Mouse (Mus musculus) heart, embryonic 11.5 days (tissue): Measurements from ENCODE around the gene Scly. TPM values are rescaled to one million over a fixed set of nuclear protein-coding genes. Genes with fewer than 3 reads are reported as not detected.

Experiments used
- ATAC-seq: fragments of 200-750 bp; cut with Nextera tagmentation; replicated peaks from 2 replicates; pipeline ENCODE4 v1.8.0; 2017; ENCODE audit warnings: moderate library complexity; ENCODE audit not compliant: insufficient number of reproducible peaks, low FRiP score, low TSS enrichment
- H3K27ac ChIP-seq: fragments of 300-500 bp; sonication (generic); 2 replicates; pipeline ENCODE4 v1.5.1; 2014; ENCODE audit warnings: mild to moderate bottlenecking, low read depth, low read length
- H3K27me3 ChIP-seq: fragments of 300-500 bp; sonication (generic); 2 replicates; pipeline ENCODE4 v1.6.1; 2014; ENCODE audit warnings: mild to moderate bottlenecking, low read length, mixed read lengths; ENCODE audit not compliant: control insufficient read depth, insufficient read depth
- H3K36me3 ChIP-seq: fragments of 300-500 bp; sonication (generic); 2 replicates; pipeline ENCODE4 v1.6.1; 2014; ENCODE audit warnings: mild to moderate bottlenecking, low read length, moderate library complexity, mixed read lengths; ENCODE audit not compliant: control insufficient read depth, insufficient read depth
- H3K4me1 ChIP-seq: fragments of 300-500 bp; sonication (generic); 2 replicates; pipeline ENCODE4 v1.6.1; 2014; ENCODE audit warnings: low read length; ENCODE audit not compliant: control insufficient read depth, insufficient read depth
- H3K4me2 ChIP-seq: fragments of 300-500 bp; sonication (generic); 2 replicates; pipeline ENCODE4 v1.6.1; 2014; ENCODE audit warnings: mild to moderate bottlenecking, moderate library complexity
- H3K4me3 ChIP-seq: fragments of 300-500 bp; sonication (generic); 2 replicates; pipeline ENCODE4 v1.5.1; 2014; ENCODE audit warnings: low read depth, low read length
- H3K9ac ChIP-seq: fragments of 300-500 bp; sonication (generic); 2 replicates; pipeline ENCODE4 v1.6.1; 2014; ENCODE audit warnings: mild to moderate bottlenecking, low read depth, low read length, moderate library complexity
- H3K9me3 ChIP-seq: fragments of 300-500 bp; sonication (generic); replicated peaks from 2 replicates; pipeline ENCODE4 v1.6.1; 2016; ENCODE audit warnings: low read length; ENCODE audit not compliant: control insufficient read depth
- WGBS: fragments of 180-500 bp; shearing (Covaris S2); extraction: QIAGEN DNeasy Blood & Tissue Kit; methylation state at CpG from one replicate; pipeline ENCODE4 v1.1.7; 2014; ENCODE audit not compliant: insufficient replicate concordance; 5-methylcytosine and 5-hydroxymethylcytosine counted together
- polyA plus RNA-seq: library from polyadenylated mRNA; unstranded; fragments of >200 nt; fragmentation: Nextera tagmentation; extraction: Ambion mirVana; gene quantifications from 2 replicates; pipeline ENCODE4 v1.2.1, GENCODE M21; 2014

Gene Scly
- polyA plus RNA-seq, 1 experiment from 2014 or later = 12.6 TPM

- no peak for ATAC-seq
- H3K9ac ChIP-seq = no peak overlapping the region
Measured at GRCm38 (mm10) chr1:91344001-91344400, 45.9 kb downstream of the Scly start.

GRCm38 (mm10) chr1:91344921-91345685 is 47.0 kb downstream of the Scly start:
- no peaks in the 10 kb centered on the region for H3K9me3 ChIP-seq
- WGBS = 3% methylated on average over 68 of the region's 68 CpGs
- H3K9ac ChIP-seq = no peak overlapping the region
- no peaks in the 10 kb centered on the region for H3K36me3 ChIP-seq
- H3K27me3 ChIP-seq = peaks cover 47% of the 10 kb centered on the region
- ATAC-seq = peak; percentile 24; the same call in 1 of the 2 replicates
- H3K4me1 ChIP-seq = peaks cover 15% of the 10 kb centered on the region
- peak overlapping the region; percentile 39 for H3K4me3 ChIP-seq
- H3K4me2 ChIP-seq = peak overlapping the region; percentile 71
- H3K27ac ChIP-seq = no peak overlapping the region

More at GRCm38 (mm10) chr1:91344001-91344400, 45.9 kb downstream of the Scly start:
- Histone ChIP-seq H3K27ac (no peak overlapping the region), H3K4me2 (no peak overlapping the region), H3K36me3 (no peaks in the 10 kb centered on the region), H3K4me3 (no peak overlapping the region), H3K9me3 (no peaks in the 10 kb centered on the region), H3K4me1 (peaks cover 12% of the 10 kb centered on the region; the same call in 1 of the 2 replicates), H3K27me3 (peaks cover 47% of the 10 kb centered on the region)
- 80% methylated on average over 3 of the region's 3 CpGs for WGBS

- ATAC-seq = no peak
- Histone ChIP-seq H3K9ac (no peak overlapping the region), H3K4me3 (no peak overlapping the region), H3K9me3 (no peaks in the 10 kb centered on the region), H3K27me3 (peaks cover 45% of the 10 kb centered on the region), H3K4me2 (no peak overlapping the region), H3K36me3 (no peaks in the 10 kb centered on the region), H3K27ac (no peak overlapping the region), H3K4me1 (peaks cover 26% of the 10 kb centered on the region)
- WGBS = 28% methylated on average over 3 of the region's 3 CpGs
Measured at GRCm38 (mm10) chr1:91346892-91347291, 48.8 kb downstream of the Scly start.

GRCm38 (mm10) chr1:91350841-91351240 is 52.7 kb downstream of the Scly start, which contains the start of gene Klhl30:
TSS of gene Klhl30 (plus strand) at chr1:91351016.
- Histone ChIP-seq H3K9ac (peak within 1 kb of the TSS; percentile 75), H3K4me1 (peaks cover 23% of the 10 kb centered on the region), H3K36me3 (peaks cover 3% of the 10 kb centered on the region; the same call in 1 of the 2 replicates), H3K27ac (peak within 1 kb of the TSS; percentile 79), H3K4me3 (peak within 1 kb of the TSS; percentile 49), H3K9me3 (no peaks in the 10 kb centered on the region), H3K4me2 (peak within 1 kb of the TSS; percentile 72), H3K27me3 (peaks cover 9% of the 10 kb centered on the region)
- 29% methylated on average over 4 of the region's 4 CpGs for WGBS
- ATAC-seq = 0 out of 2 replicates have a peak, but pooled peaks have one; percentile 18

- Histone ChIP-seq H3K36me3 (peaks cover 3% of the 10 kb centered on the region; the same call in 1 of the 2 replicates), H3K9ac (peak overlapping the region; percentile 75), H3K4me1 (peaks cover 23% of the 10 kb centered on the region), H3K9me3 (no peaks in the 10 kb centered on the region), H3K4me2 (peak overlapping the region; percentile 72), H3K27me3 (peaks cover 5% of the 10 kb centered on the region), H3K27ac (peak overlapping the region; percentile 79), H3K4me3 (peak overlapping the region; percentile 49)
- ATAC-seq = no peak
- 61% methylated on average over 3 of the region's 3 CpGs for WGBS
Measured at GRCm38 (mm10) chr1:91351249-91351648, 53.1 kb downstream of the Scly start.

GRCm38 (mm10) chr1:91352277-91352676 is 54.1 kb downstream of the Scly start:
- Histone ChIP-seq H3K9ac (no peak overlapping the region), H3K36me3 (peaks cover 3% of the 10 kb centered on the region; the same call in 1 of the 2 replicates), H3K4me1 (peaks cover 23% of the 10 kb centered on the region), H3K4me3 (no peak overlapping the region), H3K9me3 (no peaks in the 10 kb centered on the region), H3K27ac (no peak overlapping the region), H3K27me3 (no peaks in the 10 kb centered on the region; the same call in 1 of the 2 replicates), H3K4me2 (peak overlapping the region; percentile 72)
- 77% methylated on average over 2 of the region's 2 CpGs for WGBS
- ATAC-seq = no peak

- no peak overlapping the region for H3K4me3 ChIP-seq
- 84% methylated on average over 11 of the region's 11 CpGs for WGBS
- no peak overlapping the region for H3K9ac ChIP-seq
- no peak overlapping the region for H3K27ac ChIP-seq
- ATAC-seq = no peak
- no peaks in the 10 kb centered on the region; the same call in 1 of the 2 replicates for H3K27me3 ChIP-seq
- no peak overlapping the region for H3K4me2 ChIP-seq
- H3K9me3 ChIP-seq = no peaks in the 10 kb centered on the region
- peaks cover 11% of the 10 kb centered on the region for H3K4me1 ChIP-seq
- peaks cover 6% of the 10 kb centered on the region for H3K36me3 ChIP-seq
Measured at GRCm38 (mm10) chr1:91356105-91356504, 58.0 kb downstream of the Scly start.

- no peak overlapping the region for H3K4me3 ChIP-seq
- peaks cover 4% of the 10 kb centered on the region for H3K27me3 ChIP-seq
- no peaks in the 10 kb centered on the region for H3K4me1 ChIP-seq
- H3K4me2 ChIP-seq = no peak overlapping the region
- peaks cover 11% of the 10 kb centered on the region; the same call in 1 of the 2 replicates for H3K9me3 ChIP-seq
- no peak overlapping the region for H3K9ac ChIP-seq
- WGBS = 68% methylated on average over 5 of the region's 5 CpGs
- peaks cover 16% of the 10 kb centered on the region for H3K36me3 ChIP-seq
- ATAC-seq = no peak
- no peak overlapping the region for H3K27ac ChIP-seq
Measured at GRCm38 (mm10) chr1:91362113-91362512, 64.0 kb downstream of the Scly start.
